Mouse (Mus musculus): ENCODE results near the gene Abhd13. TPM values are rescaled to one million over a fixed set of nuclear protein-coding genes. Genes with fewer than 3 reads are reported as not detected.

Abhd13 gene
- polyA plus RNA-seq, 1 experiment from 2014 or later: 15.0 TPM

- peak overlapping the region; percentile 78 for H3K4me2 ChIP-seq (ENCODE audit: low read depth, low read length)
- ATAC-seq (ENCODE audit: low read depth): peak; percentile 27; the same call in 1 of the 2 replicates
- peak overlapping the region; percentile 48 for H3K4me3 ChIP-seq (ENCODE audit: low read length)
- no peaks in the 10 kb centered on the region for H3K9me3 ChIP-seq (ENCODE audit: control insufficient read depth, low read length)
- peak overlapping the region; percentile 53 for H3K9ac ChIP-seq (ENCODE audit: low read length)
- 3% methylated on average over 29 of the region's 29 CpGs for WGBS
- H3K27ac ChIP-seq (ENCODE audit: low read length): no peak overlapping the region
- H3K36me3 ChIP-seq (ENCODE audit: control insufficient read depth, insufficient read depth, low read length): no peaks in the 10 kb centered on the region
- H3K27me3 ChIP-seq (ENCODE audit: control insufficient read depth, insufficient read depth, low read depth, low read length): peaks cover 7% of the 10 kb centered on the region
- peaks cover 12% of the 10 kb centered on the region; the same call in 1 of the 2 replicates for H3K4me1 ChIP-seq (replicated peaks; ENCODE audit: control insufficient read depth, insufficient read depth, low read length)
Observed at GRCm38 (mm10) chr8:10006986-10007659, 29.6 kb downstream of the Abhd13 start.

- H3K4me1 ChIP-seq (replicated peaks; ENCODE audit: control insufficient read depth, insufficient read depth, low read length): peaks cover 12% of the 10 kb centered on the region; the same call in 1 of the 2 replicates
- H3K9me3 ChIP-seq (ENCODE audit: control insufficient read depth, low read length): no peaks in the 10 kb centered on the region
- H3K27me3 ChIP-seq (ENCODE audit: control insufficient read depth, insufficient read depth, low read depth, low read length): peaks cover 7% of the 10 kb centered on the region
- no peaks in the 10 kb centered on the region for H3K36me3 ChIP-seq (ENCODE audit: control insufficient read depth, insufficient read depth, low read length)
- no peak for ATAC-seq (ENCODE audit: low read depth)
- H3K9ac ChIP-seq (ENCODE audit: low read length): no peak overlapping the region; the same call in 1 of the 2 replicates
- H3K27ac ChIP-seq (ENCODE audit: low read length): no peak overlapping the region
- WGBS: 29% methylated on average over 6 of the region's 6 CpGs
- peak overlapping the region; percentile 78 for H3K4me2 ChIP-seq (ENCODE audit: low read depth, low read length)
- peak overlapping the region; percentile 48 for H3K4me3 ChIP-seq (ENCODE audit: low read length)
Observed at GRCm38 (mm10) chr8:10007660-10008028, 30.1 kb downstream of the Abhd13 start.

- H3K4me3 ChIP-seq (ENCODE audit: low read length): no peak overlapping the region
- no peaks in the 10 kb centered on the region for H3K27me3 ChIP-seq (ENCODE audit: control insufficient read depth, insufficient read depth, low read depth, low read length)
- H3K9me3 ChIP-seq (ENCODE audit: control insufficient read depth, low read length): no peaks in the 10 kb centered on the region
- ATAC-seq (ENCODE audit: low read depth): no peak
- no peaks in the 10 kb centered on the region for H3K4me1 ChIP-seq (replicated peaks; ENCODE audit: control insufficient read depth, insufficient read depth, low read length)
- H3K36me3 ChIP-seq (ENCODE audit: control insufficient read depth, insufficient read depth, low read length): no peaks in the 10 kb centered on the region
- no peak overlapping the region for H3K4me2 ChIP-seq (ENCODE audit: low read depth, low read length)
- 73% methylated on average over 1 of the region's 1 CpGs for WGBS
- no peak overlapping the region for H3K9ac ChIP-seq (ENCODE audit: low read length)
- H3K27ac ChIP-seq (ENCODE audit: low read length): no peak overlapping the region
Observed at GRCm38 (mm10) chr8:10016252-10016651, 38.7 kb downstream of the Abhd13 start.

GRCm38 (mm10) chr8:10017231-10017630 lies 39.7 kb downstream of the Abhd13 start:
- ATAC-seq (ENCODE audit: low read depth): no peak
- H3K4me1 ChIP-seq (replicated peaks; ENCODE audit: control insufficient read depth, insufficient read depth, low read length): no peaks in the 10 kb centered on the region
- 58% methylated on average over 3 of the region's 3 CpGs for WGBS
- no peaks in the 10 kb centered on the region for H3K36me3 ChIP-seq (ENCODE audit: control insufficient read depth, insufficient read depth, low read length)
- H3K9me3 ChIP-seq (ENCODE audit: control insufficient read depth, low read length): no peaks in the 10 kb centered on the region
- H3K4me3 ChIP-seq (ENCODE audit: low read length): no peak overlapping the region
- no peak overlapping the region for H3K9ac ChIP-seq (ENCODE audit: low read length)
- H3K27me3 ChIP-seq (ENCODE audit: control insufficient read depth, insufficient read depth, low read depth, low read length): no peaks in the 10 kb centered on the region
- no peak overlapping the region for H3K27ac ChIP-seq (ENCODE audit: low read length)
- no peak overlapping the region for H3K4me2 ChIP-seq (ENCODE audit: low read depth, low read length)

GRCm38 (mm10) chr8:10030320-10031060 lies 53.0 kb downstream of the Abhd13 start:
- no peak overlapping the region for H3K27ac ChIP-seq (ENCODE audit: low read length)
- no peak overlapping the region for H3K4me3 ChIP-seq (ENCODE audit: low read length)
- WGBS: 71% methylated on average over 8 of the region's 8 CpGs
- H3K4me1 ChIP-seq (replicated peaks; ENCODE audit: control insufficient read depth, insufficient read depth, low read length): no peaks in the 10 kb centered on the region
- H3K9me3 ChIP-seq (ENCODE audit: control insufficient read depth, low read length): no peaks in the 10 kb centered on the region
- no peak overlapping the region for H3K4me2 ChIP-seq (ENCODE audit: low read depth, low read length)
- no peak for ATAC-seq (ENCODE audit: low read depth)
- no peak overlapping the region for H3K9ac ChIP-seq (ENCODE audit: low read length)
- no peaks in the 10 kb centered on the region for H3K36me3 ChIP-seq (ENCODE audit: control insufficient read depth, insufficient read depth, low read length)
- no peaks in the 10 kb centered on the region; the same call in 1 of the 2 replicates for H3K27me3 ChIP-seq (ENCODE audit: control insufficient read depth, insufficient read depth, low read depth, low read length)

GRCm38 (mm10) chr8:10031177-10031576 lies 53.7 kb downstream of the Abhd13 start:
- H3K4me1 ChIP-seq (replicated peaks; ENCODE audit: control insufficient read depth, insufficient read depth, low read length): no peaks in the 10 kb centered on the region
- no peak overlapping the region for H3K4me3 ChIP-seq (ENCODE audit: low read length)
- no peaks in the 10 kb centered on the region for H3K36me3 ChIP-seq (ENCODE audit: control insufficient read depth, insufficient read depth, low read length)
- no peak overlapping the region for H3K27ac ChIP-seq (ENCODE audit: low read length)
- 83% methylated on average over 9 of the region's 9 CpGs for WGBS
- no peak for ATAC-seq (ENCODE audit: low read depth)
- no peak overlapping the region for H3K4me2 ChIP-seq (ENCODE audit: low read depth, low read length)
- no peak overlapping the region for H3K9ac ChIP-seq (ENCODE audit: low read length)
- H3K9me3 ChIP-seq (ENCODE audit: control insufficient read depth, low read length): no peaks in the 10 kb centered on the region
- no peaks in the 10 kb centered on the region; the same call in 1 of the 2 replicates for H3K27me3 ChIP-seq (ENCODE audit: control insufficient read depth, insufficient read depth, low read depth, low read length)

- WGBS: 25% methylated on average over 3 of the region's 3 CpGs
- H3K27me3 ChIP-seq (ENCODE audit: control insufficient read depth, insufficient read depth, low read depth, low read length): no peaks in the 10 kb centered on the region
- no peak overlapping the region for H3K9ac ChIP-seq (ENCODE audit: low read length)
- peak; percentile 82 for ATAC-seq (ENCODE audit: low read depth)
- no peaks in the 10 kb centered on the region for H3K9me3 ChIP-seq (ENCODE audit: control insufficient read depth, low read length)
- H3K36me3 ChIP-seq (ENCODE audit: control insufficient read depth, insufficient read depth, low read length): no peaks in the 10 kb centered on the region
- no peaks in the 10 kb centered on the region for H3K4me1 ChIP-seq (replicated peaks; ENCODE audit: control insufficient read depth, insufficient read depth, low read length)
- H3K4me3 ChIP-seq (ENCODE audit: low read length): no peak overlapping the region
- no peak overlapping the region for H3K27ac ChIP-seq (ENCODE audit: low read length)
- no peak overlapping the region for H3K4me2 ChIP-seq (ENCODE audit: low read depth, low read length)
Observed at GRCm38 (mm10) chr8:10040866-10041265, 63.4 kb downstream of the Abhd13 start.

Other genes starting within 250 kb of the Abhd13 start
- gene Fam155a, start 206.5 kb upstream of the Abhd13 start, polyA plus RNA-seq (2015; fragmentation: Nextera tagmentation; extraction: Ambion mirVana): 0.15 and 0.29 TPM in 2 replicates
- gene Gm10217, start 113.5 kb upstream of the Abhd13 start, polyA plus RNA-seq (2015; fragmentation: Nextera tagmentation; extraction: Ambion mirVana): not detected in 2 replicates
- gene Lig4, start within 50 bp of the Abhd13 start, polyA plus RNA-seq (2015; fragmentation: Nextera tagmentation; extraction: Ambion mirVana): 5.3 and 5.7 TPM in 2 replicates
- 1.4 and 1.5 TPM in 2 replicates for gene Tnfsf13b, start 28.8 kb downstream of the Abhd13 start, polyA plus RNA-seq (2015; fragmentation: Nextera tagmentation; extraction: Ambion mirVana)
- gene Myo16, start 176.2 kb downstream of the Abhd13 start, polyA plus RNA-seq (2015; fragmentation: Nextera tagmentation; extraction: Ambion mirVana): 0.25 and 0.44 TPM in 2 replicates

Data from lung, embryonic 16.5 days (tissue).